Mouse (Mus musculus) left cerebral cortex, postnatal 25 days (tissue): ENCODE measurements around the gene Tiam2. TPM values are rescaled to one million over a fixed set of nuclear protein-coding genes. Genes with fewer than 3 reads are reported as not detected.
A peak's percentile ranks its signal among the peaks of the same experiment; 100 is the strongest.

ENCODE experiments used
- DNase-seq, 2 experiments: peaks; one replicate each; pipeline ENCODE4 v3.0.0; 2022; ENCODE audit warnings: low spot score in 2 of 2, mixed read lengths in 1 of 2
- intact Hi-C: fragments of 180-260 bp; cut with DNase I; formaldehyde crosslinking; loops from one replicate; pipeline ENCODE4 v1.15.1; 2025
- total RNA-seq, 2 experiments: library from RNA; stranded (reverse); gene quantifications; 2 replicates each; pipeline ENCODE4 v1.2.3; 2021

The Tiam2 gene
- total RNA-seq, 2 experiments from 2014 or later = 83.6 to 93.5 TPM

- intact Hi-C loops = no loop called here
- DNase-seq = peak in 1 of 2 experiments; percentile 84
These were observed 155.5 kb downstream of the Tiam2 start for GRCm38 (mm10) chr17:3481576-3482575.

- peak in 1 of 2 experiments; percentile 61 for DNase-seq
- intact Hi-C loops = no loop called here
These were observed 156.7 kb downstream of the Tiam2 start for GRCm38 (mm10) chr17:3483091-3483490.

GRCm38 (mm10) chr17:3485851-3486250, 159.5 kb downstream of the Tiam2 start:
- DNase-seq = no peak
- intact Hi-C loops = no loop called here

- intact Hi-C loops = no loop called here
These were observed 160.8 kb downstream of the Tiam2 start for GRCm38 (mm10) chr17:3487211-3487610.

GRCm38 (mm10) chr17:3487721-3488601, 161.6 kb downstream of the Tiam2 start:
- intact Hi-C loops = no loop called here
- DNase-seq = no peak

More at GRCm38 (mm10) chr17:3487211-3487610, 160.8 kb downstream of the Tiam2 start:
- no peak for DNase-seq

- intact Hi-C loops = no loop called here
- DNase-seq = no peak
These were observed 164.0 kb downstream of the Tiam2 start for GRCm38 (mm10) chr17:3490216-3490895.

GRCm38 (mm10) chr17:3491065-3491464, 164.7 kb downstream of the Tiam2 start:
- intact Hi-C loops = no loop called here

GRCm38 (mm10) chr17:3491667-3492066, 165.3 kb downstream of the Tiam2 start:
- DNase-seq = no peak
- intact Hi-C loops = no loop called here

More at GRCm38 (mm10) chr17:3491065-3491464, 164.7 kb downstream of the Tiam2 start:
- DNase-seq = no peak

- intact Hi-C loops = no loop called here
These were observed 169.2 kb downstream of the Tiam2 start for GRCm38 (mm10) chr17:3495576-3495975.

GRCm38 (mm10) chr17:3496080-3496479, 169.7 kb downstream of the Tiam2 start:
- DNase-seq = no peak
- intact Hi-C loops = no loop called here

More at GRCm38 (mm10) chr17:3495576-3495975, 169.2 kb downstream of the Tiam2 start:
- peak in 1 of 2 experiments; percentile 88 for DNase-seq

- DNase-seq = peak in 1 of 2 experiments; percentile 62
- intact Hi-C loops = no loop called here
These were observed 171.7 kb downstream of the Tiam2 start for GRCm38 (mm10) chr17:3498086-3498485.

- DNase-seq = peak in 1 of 2 experiments; percentile 77
- intact Hi-C loops = no loop called here
These were observed 172.2 kb downstream of the Tiam2 start for GRCm38 (mm10) chr17:3498580-3498979.

- DNase-seq = peak in 1 of 2 experiments; percentile 60
- intact Hi-C loops = no loop called here
These were observed 173.1 kb downstream of the Tiam2 start for GRCm38 (mm10) chr17:3499468-3499867.

GRCm38 (mm10) chr17:3500076-3500475, 173.7 kb downstream of the Tiam2 start:
- peak in 1 of 2 experiments; percentile 76 for DNase-seq
- intact Hi-C loops = no loop called here

- intact Hi-C loops = no loop called here
- DNase-seq = no peak
These were observed 174.6 kb downstream of the Tiam2 start for GRCm38 (mm10) chr17:3500936-3501335.

GRCm38 (mm10) chr17:3505711-3506110, 179.3 kb downstream of the Tiam2 start:
- no peak for DNase-seq
- intact Hi-C loops = loop anchor here (5.0 kb wide), 1 partner anchor 233 kb away; no protein-coding TSS in a partner anchor

- intact Hi-C loops = loop anchor here (5.0 kb wide), 1 partner anchor 234 kb away; no protein-coding TSS in a partner anchor
- no peak for DNase-seq
These were observed 180.1 kb downstream of the Tiam2 start for GRCm38 (mm10) chr17:3506508-3506907.

GRCm38 (mm10) chr17:3509841-3510240, 183.5 kb downstream of the Tiam2 start:
- intact Hi-C loops = loop anchor here (1.0 to 5.0 kb wide), 2 partner anchors 62 to 238 kb away; no protein-coding TSS in a partner anchor
- peak; percentile 64 to 81 for DNase-seq

- no peak for DNase-seq
- intact Hi-C loops = no loop called here
These were observed 187.9 kb downstream of the Tiam2 start for GRCm38 (mm10) chr17:3514316-3514715.
